Mouse (Mus musculus) E14TG2a.4 (cell line): Measurements from ENCODE around the gene Uox.

ENCODE experiments used
- CTCF ChIP-seq: conservative IDR thresholded peaks from 2 replicates; pipeline ENCODE4 v1.5.1; 2014; ENCODE audit warnings: low read length
- POU5F1 ChIP-seq: IDR thresholded peaks from 2 replicates; pipeline ENCODE4 v1.6.1; 2014; ENCODE audit warnings: low read length, borderline replicate concordance

DNA sequence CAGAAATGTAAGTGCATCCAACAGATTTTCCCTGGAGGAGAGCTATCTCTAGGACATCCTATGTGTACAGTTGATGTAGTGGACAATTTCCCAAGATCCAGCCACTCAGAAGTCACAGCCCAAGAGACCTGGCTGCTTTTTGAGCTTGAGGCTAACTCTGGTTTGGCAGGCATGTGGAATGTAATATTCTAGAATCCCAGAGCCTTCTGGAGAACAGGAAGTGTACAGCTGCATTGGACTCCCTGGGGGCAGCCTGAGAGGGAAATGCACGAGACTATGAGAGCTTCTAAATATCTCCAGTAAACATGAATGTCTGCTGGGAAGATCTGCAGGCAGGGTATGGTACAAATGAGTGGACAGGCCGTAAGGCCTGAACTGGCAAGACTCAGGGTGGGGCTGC is 100.9 kb downstream of the Uox start:
- TF ChIP-seq CTCF (no peak), POU5F1 (no peak)
